Mouse (Mus musculus) telencephalon, adult 2 months (tissue): ENCODE results near the gene Arhgap30.

Source experiments
- DNase-seq: peaks from one replicate; pipeline ENCODE4 v3.0.0-alpha.2; 2011; ENCODE audit warnings: low read depth, low spot score

Gene Arhgap30

DNA sequence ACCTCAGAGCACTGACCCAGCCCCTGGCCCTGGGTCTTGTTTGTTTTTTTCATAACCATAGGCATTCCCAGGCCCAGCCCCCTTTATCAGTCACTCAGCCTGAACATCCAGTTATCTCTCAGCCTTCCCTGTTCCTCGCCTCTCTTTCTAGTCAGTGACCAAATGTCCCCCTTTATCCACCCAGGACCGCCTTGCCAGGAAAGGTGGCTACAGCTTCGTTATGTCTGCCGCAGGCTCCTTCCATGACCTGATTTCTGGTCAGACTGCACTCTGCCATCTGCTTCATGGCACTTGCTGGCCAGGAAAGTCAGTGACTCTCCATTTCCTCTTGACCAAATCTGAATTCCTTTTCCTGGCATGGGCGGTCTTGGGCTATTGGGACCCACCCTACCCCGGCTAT, 10.5 kb upstream of the Arhgap30 start:
- no peak for DNase-seq

DNA sequence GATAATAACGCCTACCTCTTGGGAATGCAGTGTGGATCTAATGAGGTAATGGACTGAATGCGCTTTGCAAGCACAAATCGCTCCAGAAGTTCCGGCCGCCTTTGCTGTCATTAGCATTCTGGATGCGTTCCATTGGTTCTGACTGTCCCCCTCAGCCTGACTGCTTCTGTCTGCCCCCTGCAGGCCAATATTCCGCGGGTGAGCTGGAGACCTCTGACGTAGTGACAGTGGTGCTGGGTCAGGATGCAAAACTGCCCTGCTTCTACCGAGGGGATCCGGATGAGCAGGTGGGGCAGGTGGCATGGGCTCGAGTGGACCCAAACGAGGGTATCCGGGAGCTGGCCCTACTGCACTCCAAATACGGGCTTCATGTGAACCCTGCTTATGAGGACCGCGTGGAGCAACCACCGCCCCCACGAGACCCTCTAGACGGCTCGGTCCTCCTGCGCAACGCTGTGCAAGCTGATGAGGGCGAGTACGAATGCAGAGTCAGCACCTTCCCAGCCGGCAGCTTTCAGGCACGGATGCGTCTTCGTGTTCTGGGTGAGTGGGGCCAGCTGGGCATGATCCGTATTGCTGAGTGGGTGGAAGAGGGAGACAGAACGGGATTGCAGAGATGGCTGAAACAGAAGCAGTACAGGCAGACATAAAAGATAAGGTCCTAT, 8.7 kb upstream of the Arhgap30 start:
- DNase-seq: peak; percentile 56

DNA sequence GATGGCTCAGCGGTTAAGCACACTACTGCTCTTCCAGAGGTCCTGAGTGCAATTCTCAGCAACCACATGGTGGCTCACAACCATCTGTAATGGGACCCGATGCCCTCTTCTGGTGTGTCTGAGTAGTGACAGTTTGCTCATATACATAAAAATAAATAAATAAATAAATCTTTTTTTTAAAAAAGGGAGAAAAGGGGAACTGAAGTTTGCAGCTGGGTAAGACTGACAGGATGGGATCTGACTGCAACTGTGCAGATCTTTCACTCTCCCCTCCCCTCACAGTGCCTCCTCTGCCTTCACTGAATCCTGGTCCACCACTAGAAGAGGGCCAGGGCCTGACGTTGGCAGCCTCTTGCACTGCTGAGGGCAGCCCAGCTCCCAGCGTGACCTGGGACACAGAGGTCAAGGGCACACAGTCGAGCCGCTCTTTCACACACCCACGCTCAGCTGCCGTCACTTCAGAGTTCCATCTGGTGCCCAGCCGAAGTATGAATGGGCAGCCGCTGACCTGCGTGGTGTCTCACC, 6.6 kb upstream of the Arhgap30 start:
- no peak for DNase-seq

DNA sequence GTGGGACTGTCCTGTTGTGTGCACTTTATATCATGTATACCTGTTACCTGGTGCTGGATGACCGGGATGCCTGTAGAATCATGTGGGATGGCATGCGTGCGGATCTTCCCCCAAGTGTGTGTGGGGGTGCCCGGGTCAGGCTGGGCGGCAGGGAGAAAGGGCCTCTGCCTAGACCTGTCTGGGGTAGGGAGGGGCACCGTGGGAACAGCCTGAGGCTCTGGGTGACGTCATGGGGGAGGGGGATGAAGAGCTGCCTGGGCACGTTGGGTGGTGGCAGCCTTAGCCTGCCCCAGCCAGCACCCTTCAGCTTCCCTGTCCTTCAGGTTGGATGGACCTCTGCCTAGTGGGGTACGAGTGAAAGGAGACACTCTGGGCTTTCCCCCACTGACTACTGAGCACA, 4.4 kb upstream of the Arhgap30 start:
- no peak for DNase-seq

DNA sequence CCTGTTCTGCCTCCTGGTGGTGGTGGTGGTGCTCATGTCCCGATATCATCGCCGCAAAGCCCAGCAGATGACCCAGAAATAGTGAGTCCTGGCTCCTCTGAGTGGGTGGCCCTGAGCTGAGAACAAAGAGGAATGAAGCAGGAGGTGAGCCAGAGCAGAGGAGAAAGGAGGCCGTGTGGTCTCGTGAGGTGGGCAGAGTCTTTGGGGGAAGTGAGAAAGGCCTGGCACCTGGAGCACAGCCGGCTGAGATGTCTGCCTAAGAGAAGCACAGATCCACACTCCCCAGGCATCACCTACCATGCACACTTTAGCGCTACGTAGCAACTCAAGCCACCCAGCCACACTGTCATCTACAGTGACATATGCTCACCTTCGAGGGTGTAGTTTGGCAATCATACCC, 3.6 kb upstream of the Arhgap30 start:
- DNase-seq: no peak

DNA sequence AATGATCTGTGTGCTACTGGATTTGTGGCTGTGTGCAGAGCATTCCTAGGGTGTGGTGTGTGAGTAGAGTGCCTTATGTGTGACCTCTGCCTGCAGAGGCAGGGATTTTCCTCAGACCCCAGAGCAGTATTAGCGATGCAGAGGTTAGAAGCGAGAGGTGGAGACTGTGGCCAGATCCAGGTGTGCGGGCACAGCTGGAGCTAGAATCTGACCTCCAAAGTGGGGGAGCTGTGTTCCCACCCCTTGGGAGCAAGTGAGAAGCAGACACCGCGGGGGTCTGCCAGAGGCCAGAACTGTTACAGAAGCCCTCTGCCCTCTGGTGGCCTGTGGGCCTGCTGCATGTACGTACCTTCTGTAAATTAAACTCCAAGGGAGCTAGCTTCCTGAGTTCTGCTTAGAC, 1.7 kb upstream of the Arhgap30 start:
- DNase-seq: no peak

DNA sequence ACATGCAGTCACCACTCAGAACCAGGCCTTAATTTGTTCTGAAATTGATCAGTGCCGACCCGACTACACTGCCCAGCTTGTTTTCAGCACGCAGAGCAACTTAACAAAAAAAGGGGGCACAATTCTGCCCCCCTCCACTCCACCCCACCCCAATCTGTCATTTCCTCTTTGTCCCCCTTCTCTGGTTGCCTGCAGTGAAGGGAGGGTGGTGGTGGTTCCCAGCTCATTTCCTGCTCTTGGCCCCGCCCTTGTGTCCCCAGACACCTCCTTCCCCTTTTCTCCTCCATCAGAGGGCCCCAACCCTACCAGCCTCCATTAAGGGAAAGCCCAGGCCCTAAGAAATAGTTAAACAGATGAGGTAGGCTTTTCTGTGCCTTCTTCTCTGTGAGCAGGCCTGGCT, 1.3 kb downstream of the Arhgap30 start:
- DNase-seq: no peak

DNA sequence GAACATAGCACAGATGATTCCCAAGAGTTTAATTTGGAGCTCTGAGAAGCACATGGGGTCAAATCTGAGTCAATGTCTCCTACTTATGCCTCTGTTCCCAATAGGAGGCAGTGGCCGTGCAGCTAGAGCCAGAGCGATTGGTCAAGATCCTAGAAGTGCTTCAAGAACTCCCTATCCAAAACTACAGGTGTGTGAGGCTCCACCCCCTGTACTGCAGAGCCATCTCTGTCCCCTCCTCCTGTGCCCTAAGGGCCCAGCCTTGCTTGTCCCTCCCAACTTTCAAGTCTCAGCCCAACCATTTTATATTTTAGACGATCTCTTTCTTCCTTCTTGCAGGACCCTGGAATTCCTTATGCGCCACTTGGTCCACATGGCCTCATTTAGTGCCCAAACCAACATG, 13.1 kb downstream of the Arhgap30 start:
- no peak for DNase-seq

DNA sequence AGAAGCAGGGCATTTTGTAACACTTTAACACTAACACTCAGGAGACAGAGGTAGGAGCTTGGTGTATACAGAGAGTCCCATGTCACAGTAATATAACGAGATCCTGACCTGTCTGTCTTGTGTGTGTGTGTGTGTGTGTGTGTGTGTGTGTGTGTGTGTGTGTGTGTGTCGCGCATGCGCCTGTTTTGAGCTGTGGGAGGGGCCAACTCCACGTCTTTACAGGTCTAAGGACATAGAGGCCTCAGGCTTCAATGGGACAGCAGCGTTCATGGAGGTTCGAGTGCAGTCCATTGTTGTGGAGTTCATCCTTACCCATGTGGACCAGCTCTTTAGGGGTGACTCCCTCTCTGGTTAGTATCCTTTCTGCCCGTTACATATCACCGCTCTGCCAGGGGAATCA, 14.2 kb downstream of the Arhgap30 start:
- DNase-seq: no peak

DNA sequence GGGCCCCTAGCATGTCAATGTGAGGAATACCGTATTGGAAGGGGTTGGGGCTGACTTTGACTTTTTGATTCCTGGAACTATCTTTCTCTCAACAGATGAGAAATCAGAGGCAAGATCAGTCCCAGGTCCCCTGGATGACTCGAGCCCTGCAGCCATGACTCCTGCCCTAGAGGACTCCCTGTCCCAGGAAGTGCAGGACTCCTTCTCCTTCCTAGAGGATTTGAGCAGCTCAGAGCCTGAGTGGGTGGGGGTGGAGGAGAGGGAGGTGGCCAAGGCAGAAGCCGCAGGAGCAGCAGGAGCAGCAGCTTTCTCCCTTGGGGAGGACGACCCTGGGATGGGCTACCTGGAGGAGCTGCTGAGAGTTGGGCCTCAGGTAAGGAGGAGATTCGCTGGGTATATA, 18.5 kb downstream of the Arhgap30 start:
- DNase-seq: no peak

DNA sequence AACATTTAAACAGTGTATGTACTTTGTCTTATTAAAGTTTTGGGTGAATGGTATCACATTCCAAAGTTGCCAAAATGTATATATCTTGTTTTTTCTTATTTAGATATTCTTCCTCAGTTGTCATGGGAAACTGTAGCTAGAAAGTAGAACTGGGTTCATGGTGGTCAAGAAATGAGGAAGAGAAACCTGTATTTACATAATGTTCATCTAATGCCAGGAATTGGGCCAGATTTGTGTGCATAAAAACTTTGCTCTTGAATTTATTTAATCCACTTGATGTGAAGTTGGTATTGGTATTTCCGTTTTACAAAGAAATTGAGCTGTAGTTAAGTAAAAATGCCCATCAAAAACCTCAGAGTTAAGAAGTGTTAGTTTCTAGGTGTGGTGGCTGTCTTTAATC, 21.5 kb downstream of the Arhgap30 start:
- no peak for DNase-seq

DNA sequence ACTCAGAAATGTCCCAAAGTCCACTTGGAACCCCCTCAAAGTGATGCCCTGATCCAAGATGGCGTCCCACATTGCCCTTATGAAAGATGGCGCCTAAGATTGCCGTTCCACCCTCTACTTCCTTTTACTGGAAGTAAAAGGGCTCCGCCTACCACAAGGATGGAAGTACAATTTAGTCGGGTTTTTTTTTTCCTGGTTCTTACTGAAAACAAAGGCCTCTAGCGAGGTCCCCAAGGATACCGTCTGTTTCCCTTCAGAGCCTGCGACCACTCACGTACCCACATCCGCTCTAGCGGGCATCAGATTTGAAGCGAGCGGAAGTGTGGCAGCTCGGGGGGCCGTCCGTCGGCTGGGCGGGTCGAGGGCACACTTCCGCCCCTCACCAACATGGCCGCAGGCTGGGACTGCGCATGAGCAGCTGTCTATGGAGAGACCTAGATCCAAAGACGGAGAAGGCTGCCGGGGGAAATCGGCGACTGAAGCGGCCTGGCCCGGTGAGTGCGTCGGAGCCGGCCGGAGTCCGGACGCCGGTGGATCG, 22.3 kb downstream of the Arhgap30 start, which contains the start of gene Usf1:
TSS of gene Usf1 (plus strand) at position 367 of the 538 bp plus-strand sequence.
- peak; percentile 93 for DNase-seq

DNA sequence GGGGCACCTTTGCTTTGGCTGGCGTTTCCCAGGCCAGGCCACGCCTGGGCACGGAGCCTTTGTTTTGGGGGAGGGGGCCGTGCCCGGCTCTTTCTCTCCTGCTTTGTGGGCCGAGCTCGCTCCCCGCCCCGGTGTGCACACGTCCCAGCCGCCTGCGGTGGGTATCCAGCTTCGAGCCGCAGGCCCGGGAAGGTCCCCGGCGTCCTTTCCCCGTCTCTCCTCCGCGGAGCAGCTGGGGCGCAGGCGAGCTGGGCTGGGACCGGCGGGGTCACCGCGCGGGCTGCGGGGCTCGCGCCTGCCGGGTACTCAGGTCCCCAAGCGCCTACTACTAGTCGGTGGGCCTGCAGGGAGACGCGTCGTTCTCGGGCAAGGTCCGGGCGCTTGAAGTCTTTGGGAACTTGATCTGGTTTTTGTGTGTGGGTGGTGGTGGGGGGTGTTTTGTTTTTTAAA, 22.8 kb downstream of the Arhgap30 start:
- no peak for DNase-seq

DNA sequence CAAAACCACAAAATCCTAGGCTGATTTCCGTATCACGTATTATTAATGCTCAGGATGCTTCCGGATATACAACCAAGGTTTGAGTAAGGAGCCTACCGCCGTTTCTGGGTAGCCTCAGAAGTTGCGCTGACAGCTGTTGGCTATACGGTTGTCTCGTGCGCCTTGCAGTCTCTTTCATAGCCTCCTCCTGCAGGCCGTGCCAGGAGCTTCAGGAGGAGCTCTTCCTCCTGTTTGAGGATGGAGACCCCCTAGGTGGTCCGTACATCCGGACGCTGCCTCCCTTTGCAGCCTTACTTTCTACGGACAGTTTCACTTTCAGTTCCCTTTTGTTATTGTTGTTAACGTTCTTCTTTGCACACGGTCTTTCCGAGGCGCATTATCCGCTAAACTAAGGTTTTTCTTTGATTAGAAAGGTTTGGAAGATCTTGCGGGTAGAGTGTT, 23.3 kb downstream of the Arhgap30 start:
- peak; percentile 33 for DNase-seq

DNA sequence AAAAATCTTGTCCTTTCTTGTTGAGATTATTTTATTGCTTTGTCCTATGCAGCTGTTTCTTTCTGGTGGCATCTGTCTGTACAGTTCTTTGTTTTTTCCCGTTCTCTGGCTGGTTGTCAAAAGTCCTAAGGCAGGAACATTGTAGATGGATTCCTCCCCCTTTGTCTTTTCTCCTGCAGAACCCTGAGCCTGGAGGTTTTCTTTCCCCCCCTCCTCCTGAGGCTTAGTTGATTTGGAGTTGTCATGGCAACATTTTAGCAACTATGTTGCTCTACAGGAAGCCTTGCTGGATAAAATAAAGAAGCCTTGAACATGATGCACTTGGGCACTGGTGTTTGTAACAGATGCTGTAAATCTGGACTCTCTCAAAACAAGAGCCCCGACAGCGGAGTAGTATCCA, 23.7 kb downstream of the Arhgap30 start:
- DNase-seq: peak; percentile 58

DNA sequence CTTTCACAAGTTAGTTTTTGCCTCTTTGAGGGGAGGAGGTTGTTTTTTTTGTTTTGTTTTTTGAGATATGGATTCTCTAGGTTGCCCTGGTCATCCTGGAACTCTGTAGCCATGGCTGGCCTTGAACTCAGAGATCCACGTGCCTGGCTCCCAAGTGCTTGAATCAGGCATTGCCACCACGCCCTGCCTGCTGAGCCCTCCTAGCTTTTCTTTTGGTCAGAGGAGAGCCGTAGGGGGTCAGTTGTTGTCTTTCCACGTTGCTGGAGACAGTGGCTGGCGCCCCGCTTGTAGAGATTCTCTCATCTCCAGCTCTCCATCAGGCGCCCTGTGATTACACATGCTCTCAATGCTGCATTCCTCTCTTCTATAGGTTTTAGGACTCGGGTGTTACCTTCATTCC, 24.9 kb downstream of the Arhgap30 start:
- DNase-seq: no peak

DNA sequence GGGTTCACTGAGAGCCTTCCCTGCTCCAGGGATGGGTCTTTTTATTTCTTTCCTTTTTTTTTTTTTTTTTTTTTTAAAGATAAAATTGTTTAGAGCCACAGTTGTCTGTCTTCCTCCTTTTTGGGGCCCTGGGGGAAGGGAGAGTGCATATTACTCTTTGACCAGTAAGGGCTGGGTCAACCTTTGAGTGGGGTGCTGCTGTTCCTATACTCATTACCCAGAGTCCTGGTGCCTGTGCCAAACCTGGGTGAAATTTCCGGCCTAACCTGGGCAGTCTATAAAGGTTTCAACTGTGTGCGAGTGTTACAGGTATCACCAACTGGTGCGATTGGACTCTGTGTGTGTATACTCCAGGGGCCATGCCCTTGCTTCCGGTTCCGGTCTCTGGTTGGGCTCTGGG, 29.9 kb downstream of the Arhgap30 start, which contains the start of gene Tstd1:
TSS of gene Tstd1 (plus strand) at position 213 of the 400 bp plus-strand sequence.
- no peak for DNase-seq

DNA sequence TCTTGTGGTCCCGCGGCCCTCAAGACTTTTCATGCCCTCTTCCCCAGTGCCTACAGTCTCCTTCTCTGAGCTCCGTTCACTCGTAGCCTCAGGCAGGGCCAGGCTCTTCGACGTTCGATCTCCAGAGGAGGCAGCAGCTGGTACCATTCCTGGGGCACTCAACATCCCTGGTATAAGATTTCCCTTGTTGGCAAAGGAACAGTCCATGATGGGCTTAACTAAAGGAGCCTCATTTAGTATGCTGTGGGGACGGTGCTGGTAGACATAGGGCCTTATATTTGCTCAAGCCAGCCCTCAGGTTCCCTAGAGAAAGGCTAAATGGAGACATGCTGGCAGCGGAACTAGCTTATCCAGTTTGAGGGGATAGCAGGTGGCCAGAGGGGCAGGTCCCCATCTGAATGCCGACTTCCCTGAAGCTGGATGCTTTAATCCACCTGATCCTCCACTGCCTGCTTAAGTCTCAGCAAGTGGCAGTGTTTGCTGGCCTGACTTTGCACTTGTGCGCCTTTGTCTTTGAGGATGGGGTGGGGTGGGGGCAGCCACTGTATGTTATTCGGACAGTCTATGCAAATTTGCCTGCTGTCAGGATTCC, 30.6 kb downstream of the Arhgap30 start:
- no peak for DNase-seq

DNA sequence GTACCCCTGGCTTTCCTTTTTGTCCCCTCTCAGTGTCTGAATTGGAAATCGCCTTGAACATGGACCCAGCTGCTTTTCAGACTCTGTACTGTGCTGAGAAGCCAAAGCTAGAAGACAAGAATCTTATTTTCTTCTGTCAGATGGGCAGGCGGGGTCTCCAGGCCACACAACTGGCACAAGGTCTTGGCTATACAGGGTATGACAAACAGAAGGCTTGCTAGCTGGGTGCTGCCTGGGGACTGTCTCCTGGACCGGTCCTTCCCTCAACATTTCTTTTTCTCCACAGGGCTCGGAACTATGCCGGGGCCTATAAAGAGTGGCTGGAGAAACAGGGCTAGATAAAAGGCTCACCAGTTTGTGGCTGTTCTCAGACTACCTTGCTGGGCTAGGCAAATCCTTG, 31.2 kb downstream of the Arhgap30 start:
- no peak for DNase-seq

DNA sequence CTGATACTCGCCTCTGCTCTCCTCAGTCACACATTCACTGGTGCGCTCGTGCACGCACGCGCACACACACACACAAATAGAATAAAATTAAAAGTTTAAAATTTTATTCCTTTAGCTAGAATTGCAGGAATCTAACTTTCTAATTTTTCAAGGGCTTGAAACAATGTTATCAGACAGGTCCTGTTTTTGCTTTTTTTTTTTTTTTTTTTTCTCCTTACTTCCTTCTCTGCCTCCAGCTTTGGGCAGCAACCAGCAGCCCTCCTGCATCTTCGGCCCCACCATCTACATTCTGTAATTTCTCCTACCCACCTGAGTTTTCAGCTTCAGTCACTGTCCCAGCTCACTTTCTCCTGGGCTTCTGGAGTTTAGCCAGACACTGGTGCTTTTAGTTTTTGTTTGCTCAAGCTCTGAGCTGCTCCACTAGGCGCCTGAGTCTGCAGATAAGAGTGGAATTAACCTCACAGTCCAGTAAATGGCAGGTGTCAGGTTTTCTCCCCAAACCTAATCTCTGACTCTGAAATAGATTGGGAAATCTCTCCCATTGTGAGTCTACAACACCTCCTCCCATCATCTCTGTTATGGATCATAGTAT, 33.8 kb downstream of the Arhgap30 start:
- DNase-seq: no peak

DNA sequence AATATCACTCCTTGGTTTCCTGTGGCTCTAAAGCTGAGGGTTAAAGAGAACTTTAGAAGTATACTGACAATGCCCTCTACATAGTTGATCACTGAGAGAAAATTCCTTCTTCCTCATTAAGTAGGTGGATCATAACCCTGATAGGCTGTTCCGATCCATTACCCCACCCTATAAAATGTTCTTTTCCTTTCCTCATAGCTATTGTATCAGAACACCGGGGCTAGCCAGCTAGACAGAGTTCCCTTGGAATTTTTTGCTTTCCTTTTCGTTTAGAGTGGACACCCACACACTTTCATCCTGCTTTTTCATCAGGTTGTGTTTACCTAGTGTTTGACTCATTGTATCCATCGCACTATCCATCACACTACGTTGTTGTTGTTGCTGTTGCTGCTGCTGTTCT, 35.9 kb downstream of the Arhgap30 start:
- DNase-seq: no peak

DNA sequence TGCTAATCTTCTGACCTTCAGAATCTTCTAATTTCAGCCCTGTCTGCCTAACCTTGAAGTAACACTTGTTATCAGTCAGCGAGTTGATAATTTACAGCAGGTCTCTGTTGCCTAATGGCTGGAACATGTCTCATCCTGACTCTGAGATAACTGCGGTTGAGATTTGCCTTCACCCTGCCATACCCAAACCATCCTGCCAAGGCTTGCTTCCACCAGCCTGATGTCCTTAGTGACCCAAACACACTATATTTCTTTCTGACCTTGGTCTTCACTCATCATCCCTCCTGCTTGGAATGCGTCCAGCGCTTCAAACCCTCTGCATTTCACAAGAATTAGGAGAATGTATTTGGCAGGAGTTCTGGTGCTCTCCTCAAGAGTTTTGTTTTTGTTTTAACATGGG, 36.4 kb downstream of the Arhgap30 start:
- no peak for DNase-seq

DNA sequence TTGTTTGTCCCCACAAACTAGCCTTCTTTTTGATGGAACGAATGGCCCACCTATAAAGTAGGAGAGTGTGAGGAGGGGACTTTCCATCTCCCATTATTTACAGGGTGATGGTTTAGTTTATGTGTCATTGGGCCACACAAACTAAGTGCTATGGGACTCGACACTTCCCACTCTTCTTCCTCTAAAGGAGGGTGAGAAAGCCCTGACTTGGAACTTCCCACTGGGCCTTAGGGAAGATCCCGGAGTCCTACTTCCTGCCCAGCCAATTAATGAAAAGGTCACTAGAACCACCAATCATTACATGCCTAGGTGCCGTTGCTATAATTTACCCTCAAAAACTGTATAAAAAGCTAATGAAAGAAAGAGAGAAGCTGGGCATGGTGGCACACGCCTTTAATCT, 43.4 kb downstream of the Arhgap30 start:
- no peak for DNase-seq
